Comparison of ENCODE assay signal across 16 mouse cellular contexts in the genomic region with DNA sequence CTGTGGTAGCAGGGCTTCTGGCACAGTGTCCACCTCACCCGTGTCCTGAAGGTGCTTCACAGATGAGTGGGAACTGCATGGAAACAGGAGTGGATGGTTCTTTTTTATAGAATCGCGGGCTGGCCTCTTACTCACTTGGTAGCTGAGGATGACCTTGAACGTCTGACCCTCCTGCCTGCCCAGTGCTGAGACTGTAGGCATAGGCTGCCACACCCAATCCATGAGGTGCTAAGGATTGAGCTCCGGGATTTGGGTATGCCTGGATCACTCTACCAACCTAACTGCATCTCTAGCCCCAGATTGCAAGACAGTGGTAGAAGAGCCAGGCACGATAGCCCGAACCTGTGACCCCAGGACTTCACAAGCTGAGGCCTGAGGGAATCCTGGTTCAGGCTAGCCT.
"Had no signal": no experiment of that assay in that cellular context is flagged by ENCODE, and none has a peak within 500 bp of the region (broad histone marks: within the 10 kb centered on the region; RNA-seq: fewer than 3 reads in every experiment).

No protein-coding gene starts in this region.

- H3K27me3 ChIP-seq: midbrain, embryonic 12.5 days; neural tube, embryonic 12.5 days had no signal

- H3K4me3 ChIP-seq: midbrain, embryonic 12.5 days; neural tube, embryonic 12.5 days had no signal

- H3K4me1 ChIP-seq: midbrain, embryonic 12.5 days; neural tube, embryonic 12.5 days had no signal

- H3K9ac ChIP-seq: lung, embryonic 14.5 days; midbrain, embryonic 12.5 days; neural tube, embryonic 12.5 days had no signal

- H3K4me2 ChIP-seq: lung, embryonic 14.5 days; midbrain, embryonic 12.5 days; neural tube, embryonic 12.5 days had no signal

- H3K27ac ChIP-seq: midbrain, embryonic 12.5 days; neural tube, embryonic 12.5 days had no signal

- ATAC-seq: midbrain, embryonic 16.5 days had no signal

- DNase-seq: lung, adult 18-20 months; lung, embryonic 14.5 days; lung, postnatal 10 days; lung, postnatal 4 days; midbrain, embryonic 14.5 days; retina, postnatal 1 day; right cerebral cortex, adult 18-20 months; right cerebral cortex, postnatal 25 days; right cerebral cortex, postnatal 4 days; spleen, adult 18-20 months; thymus, adult 18-20 months; thymus, postnatal 14 days; thymus, postnatal 36 days had no signal

- H3K9me3 ChIP-seq: midbrain, embryonic 12.5 days; neural tube, embryonic 12.5 days had no signal
